Mouse (Mus musculus) heart, postnatal 36 days (tissue): ENCODE results near the gene Rgs3. TPM values are rescaled to one million over a fixed set of nuclear protein-coding genes. Genes with fewer than 3 reads are reported as not detected.
A peak's percentile ranks its signal among the peaks of the same experiment; 100 is the strongest.

Experiments used
- DNase-seq, 2 experiments: peaks; one replicate each; pipeline ENCODE4 v3.0.0; 2021 to 2022
- intact Hi-C: fragments of 180-260 bp; cut with DNase I; formaldehyde crosslinking; loops from one replicate; pipeline ENCODE4 v1.15.1; 2025
- total RNA-seq, 2 experiments: library from RNA; stranded (reverse); gene quantifications; 2 replicates each; pipeline ENCODE4 v1.2.3; 2021

The Rgs3 gene
- total RNA-seq, 2 experiments from 2014 or later, result 26.8 to 37.1 TPM

DNA sequence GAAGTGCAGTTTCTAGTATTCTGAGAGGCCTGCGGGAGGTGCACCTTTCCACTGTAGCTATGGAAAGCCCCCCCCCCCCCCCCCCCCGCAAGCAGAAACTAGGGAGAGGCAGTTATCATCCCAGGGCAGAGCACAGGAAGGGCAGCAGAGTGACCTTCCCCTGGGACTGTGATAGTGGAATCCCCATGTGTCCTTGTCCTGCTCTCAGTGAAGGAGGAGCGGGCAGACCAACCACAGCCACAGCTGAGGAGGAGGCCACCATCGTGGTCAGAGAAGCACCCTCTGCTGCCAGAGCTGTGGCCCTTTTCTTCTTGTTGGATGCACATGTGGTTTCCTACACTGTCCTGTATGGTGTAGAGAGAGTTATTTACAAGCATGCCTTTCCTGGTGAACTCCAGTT lies 174.3 kb downstream of the Rgs3 start:
- intact Hi-C loops, result loop anchor here (2.0 kb wide), 2 partner anchors 21 to 35 kb away; no protein-coding TSS in a partner anchor
- no peak for DNase-seq

DNA sequence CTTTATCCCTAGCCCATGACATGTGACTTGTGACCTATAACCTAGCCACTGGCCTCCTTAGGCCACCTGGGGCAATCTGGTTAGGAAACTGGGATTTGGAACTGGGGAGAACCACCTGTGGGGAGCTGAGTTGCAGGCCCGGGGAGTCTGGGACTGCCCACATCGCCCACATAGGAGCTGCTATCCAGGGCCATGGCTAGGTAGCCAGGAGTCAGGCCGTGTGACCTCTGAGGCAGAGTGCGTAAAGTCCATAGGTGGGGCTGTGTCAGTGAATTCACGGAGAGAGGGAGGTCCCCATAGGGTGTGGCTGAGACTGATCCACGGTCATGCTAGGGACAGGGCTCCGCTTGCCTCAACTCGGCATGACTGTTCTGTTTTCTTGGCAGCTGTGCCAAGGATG lies 175.6 kb downstream of the Rgs3 start:
- intact Hi-C loops, result no loop called here
- DNase-seq, result no peak

DNA sequence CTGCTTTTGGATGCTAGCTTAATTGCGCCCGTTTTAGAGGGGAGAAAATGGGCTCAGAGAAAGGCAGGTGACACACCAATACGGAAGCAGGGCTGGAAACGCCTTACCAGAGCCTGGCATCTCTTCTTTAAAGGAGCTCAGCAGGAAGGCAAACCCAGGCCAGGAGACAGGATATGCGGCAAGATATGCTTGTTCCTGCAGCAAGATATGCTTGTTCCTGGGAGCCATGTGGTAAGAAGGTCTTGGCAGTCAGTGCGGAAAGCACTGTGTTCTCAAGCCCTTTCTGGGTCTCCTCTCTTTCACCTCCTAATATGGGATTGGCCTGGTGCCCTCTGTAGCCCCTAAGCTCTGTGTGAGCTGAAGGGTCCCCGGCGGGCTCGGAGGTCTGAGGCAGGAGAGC lies 176.2 kb downstream of the Rgs3 start:
- intact Hi-C loops, result no loop called here
- DNase-seq, result no peak

DNA sequence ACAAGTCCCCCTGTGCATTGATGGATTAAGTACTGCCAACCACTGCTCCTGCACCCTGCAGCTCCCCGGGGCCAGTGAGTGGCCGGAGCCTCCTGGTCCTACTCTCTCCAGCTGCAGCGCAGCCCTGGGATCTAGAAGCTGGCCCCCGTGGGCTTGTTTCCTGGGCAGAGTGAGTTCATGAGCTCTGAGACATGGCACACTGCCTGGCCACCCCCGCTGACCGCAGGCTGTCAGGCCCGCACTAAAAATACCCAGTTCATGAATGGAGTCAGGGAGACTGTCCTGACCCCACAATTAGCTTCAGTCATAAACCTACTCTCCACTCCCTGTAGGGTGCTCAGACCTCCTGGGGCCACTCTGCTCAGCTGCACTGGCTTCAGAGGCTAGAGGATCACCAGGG lies 176.8 kb downstream of the Rgs3 start:
- DNase-seq, result peak; percentile 55 to 57
- intact Hi-C loops, result no loop called here

DNA sequence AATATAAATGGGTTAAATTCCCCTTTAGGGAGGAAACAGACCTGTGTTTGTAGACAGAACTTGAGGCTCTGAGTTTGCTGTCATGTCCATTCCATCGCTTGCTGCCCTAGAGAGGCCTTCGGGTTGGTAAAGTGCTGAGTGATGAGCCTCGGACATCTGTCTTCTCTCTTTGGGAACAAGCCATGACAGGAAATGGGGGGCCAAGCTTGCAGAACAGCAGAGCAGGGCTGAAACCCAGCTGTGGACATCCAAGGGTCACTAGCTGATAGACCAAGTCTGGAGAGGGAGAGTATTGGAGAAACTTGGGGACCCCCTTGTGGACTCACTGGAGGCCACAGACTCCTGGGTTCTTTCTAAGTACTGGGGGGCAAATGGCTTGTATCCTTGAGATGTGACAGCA lies 177.3 kb downstream of the Rgs3 start:
- intact Hi-C loops, result no loop called here

DNA sequence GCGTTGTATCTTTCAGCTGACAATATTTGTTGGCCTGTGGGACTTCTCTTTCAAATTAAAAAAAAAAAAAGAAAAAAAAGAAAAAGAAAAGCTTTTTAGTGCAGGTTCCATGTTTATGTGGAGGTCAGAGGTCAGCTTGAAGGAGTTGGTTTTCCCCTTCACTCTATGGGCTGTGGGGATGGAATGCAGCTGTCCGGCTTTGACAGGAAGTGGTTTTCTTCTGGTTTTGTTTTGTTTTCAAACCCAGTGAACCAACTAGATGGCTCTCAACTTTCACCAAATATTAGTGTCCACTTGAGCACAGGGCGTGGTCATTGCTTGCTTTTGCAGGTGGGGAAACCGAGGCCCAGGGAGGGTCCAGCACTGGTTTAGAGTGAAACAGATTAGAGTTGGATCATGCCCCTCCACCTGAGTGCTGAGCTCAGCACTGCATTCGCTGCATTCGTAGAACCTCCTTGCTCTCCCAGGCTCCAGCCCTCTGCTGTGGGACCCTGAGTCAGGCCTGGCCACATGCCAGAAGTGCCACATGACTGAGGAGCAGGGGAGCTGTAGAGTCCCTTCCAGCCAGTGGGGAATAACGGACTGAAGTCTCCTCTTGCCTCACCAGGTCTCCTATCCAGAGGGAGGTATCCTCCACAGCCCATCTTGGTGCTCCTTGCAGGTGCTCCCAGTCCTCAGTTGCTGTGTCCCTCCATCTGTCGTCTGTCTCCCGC lies 178.5 kb downstream of the Rgs3 start:
- DNase-seq, result peak; percentile 66 to 67
- intact Hi-C loops, result no loop called here

More for the DNA sequence above, 177.3 kb downstream of the Rgs3 start:
- no peak for DNase-seq

DNA sequence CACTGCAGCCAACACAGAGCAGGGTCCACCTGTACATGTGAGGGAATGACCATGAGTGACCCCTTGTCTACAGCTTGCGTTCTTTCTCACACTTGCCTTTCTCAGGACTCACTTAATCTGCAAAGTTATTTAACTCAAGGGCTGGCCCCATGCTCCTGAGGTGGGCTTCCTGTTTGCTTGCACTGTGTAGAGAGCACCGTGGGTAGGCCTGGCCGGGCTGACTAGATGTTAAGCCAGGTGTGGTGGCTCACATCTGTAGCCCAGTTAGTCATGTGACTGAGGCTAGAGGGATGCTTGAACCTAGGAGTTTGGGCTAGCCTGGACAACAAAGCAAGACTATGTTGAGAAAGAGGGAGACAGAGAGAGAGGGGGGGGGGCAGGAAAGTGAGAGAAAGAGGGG lies 179.3 kb downstream of the Rgs3 start:
- intact Hi-C loops, result no loop called here
- no peak for DNase-seq

DNA sequence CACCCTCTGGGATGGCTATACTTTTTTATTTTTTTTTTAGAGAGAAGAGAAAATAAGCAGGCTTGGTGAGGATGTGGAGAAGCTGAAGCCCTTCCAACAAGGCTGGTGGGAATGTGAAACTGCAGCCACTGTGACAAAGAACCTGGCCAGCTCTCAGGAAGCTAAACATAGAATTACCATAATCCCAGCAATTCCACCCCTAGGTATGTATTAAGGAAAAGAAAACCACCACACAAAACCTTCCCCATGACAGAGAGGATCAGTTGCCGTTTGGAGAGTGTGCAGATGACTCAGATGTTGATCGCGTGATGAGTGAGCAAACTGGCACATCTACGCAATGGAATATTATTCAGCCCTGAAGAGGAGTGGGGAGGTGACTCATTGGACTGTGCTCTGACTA lies 179.9 kb downstream of the Rgs3 start:
- intact Hi-C loops, result no loop called here
- DNase-seq, result no peak

DNA sequence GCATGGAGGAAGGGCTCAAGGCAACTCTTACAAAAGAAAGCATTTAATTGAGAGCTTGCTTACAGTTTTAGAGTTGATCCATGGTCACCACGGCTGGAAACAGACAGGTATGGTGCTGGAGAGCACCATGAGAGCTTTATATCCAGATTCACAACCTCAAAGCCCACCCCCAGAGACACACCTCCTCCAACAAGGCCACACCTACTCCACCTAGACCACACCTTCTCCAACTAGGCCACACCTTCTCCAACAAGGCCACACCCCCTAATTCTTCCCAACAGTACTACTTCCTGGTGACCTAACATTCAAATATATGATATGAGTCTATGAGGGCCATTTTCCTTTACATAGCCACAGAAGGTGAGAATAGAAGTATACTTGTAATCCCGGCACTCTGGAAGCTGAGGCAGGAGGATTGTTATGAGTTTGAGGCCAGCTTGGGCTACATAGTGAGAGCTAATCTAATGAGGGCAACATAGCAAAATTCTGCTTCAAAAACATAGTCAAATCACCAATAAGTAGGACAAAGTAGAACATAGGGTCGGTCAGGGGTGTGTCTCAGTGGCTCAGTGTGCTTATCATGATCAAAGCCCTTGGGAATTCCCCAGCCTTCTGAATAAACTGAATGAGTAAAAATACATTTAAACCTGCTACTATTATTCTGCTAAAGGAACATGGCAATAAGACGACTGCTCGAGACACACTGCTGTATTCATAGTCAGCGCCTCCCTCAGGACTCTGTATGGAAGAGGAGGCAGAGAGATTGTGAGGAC lies 180.8 kb downstream of the Rgs3 start:
- no peak for DNase-seq
- intact Hi-C loops, result no loop called here

DNA sequence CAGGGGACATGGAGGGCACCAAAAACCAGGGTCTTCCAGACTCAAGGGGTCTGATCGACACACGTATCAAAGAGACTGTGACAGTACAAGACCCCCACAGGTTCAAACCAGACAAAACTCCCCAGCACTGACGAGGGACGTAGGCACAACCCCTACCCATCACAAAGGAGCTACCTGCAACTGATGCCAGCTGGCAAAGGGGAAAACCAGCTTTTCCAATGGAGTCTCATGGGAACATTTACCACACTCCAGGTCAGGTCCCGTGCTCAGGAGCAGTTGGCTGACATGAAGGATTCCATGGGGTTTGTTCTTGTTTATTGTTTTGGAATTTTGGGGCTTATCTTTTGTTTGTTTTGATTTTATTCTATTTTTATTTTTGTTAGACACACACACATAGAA lies 181.4 kb downstream of the Rgs3 start:
- intact Hi-C loops, result no loop called here
- DNase-seq, result no peak

DNA sequence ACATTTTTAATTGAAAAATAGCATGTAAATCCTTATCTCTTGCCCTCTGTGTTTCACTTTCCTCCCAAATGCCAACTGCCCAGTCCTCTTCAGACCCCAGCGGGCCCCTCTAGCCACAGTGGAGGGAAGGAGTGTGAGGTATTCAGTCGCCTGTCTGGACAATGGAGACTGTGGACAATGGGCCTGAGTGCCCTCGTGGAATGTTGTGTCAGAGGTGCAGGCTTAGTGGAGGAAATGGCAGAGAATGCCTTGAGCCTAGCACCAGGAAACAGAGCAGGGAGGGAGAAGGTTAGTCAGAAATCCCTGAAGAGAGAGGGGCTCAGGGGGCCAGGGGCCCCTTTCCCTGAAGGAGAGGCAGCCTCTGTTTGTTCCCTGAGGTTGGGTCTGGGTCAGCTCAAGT lies 182.0 kb downstream of the Rgs3 start:
- no peak for DNase-seq

DNA sequence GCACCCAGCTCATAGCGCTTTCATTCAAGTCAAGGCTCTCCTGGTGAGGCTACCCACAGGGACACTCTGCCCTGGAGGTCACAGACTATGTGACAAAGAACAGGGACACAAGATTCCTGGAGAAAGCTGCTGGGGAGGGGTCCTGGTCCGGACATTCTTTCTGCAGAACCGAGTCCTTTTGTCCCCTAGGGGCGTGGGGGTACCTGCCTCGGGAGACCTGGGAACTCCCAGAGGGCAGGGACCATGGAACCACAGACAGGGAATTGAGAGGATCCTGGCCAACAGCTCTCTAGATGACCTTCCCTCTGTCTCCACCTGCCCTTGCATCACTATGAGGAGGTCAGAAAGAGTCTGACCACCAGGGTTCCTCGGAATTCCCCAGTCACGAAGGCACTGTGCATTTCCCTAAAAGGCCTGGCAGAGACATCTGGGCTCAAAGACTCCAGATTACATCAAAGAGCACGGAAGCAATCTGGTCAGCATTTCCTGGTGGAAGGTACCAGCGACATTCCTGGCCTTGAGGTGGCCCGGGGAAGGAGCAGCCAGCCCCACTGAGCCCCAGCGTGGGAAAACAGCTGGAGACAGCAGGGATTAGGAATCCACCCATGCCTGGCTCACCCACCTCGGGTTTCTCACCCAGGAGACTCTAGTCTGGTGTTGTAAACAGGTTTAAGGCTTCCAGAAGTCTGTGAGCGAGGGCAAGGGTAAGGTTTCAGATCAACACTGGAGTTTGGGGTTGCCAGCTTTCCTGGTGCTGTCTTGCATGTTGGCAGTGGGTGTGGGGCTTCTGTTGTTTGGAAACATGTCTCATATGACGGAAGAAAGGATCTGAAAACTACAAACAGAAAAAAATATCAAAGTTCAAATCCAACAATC lies 183.5 kb downstream of the Rgs3 start:
- intact Hi-C loops, result no loop called here
- no peak for DNase-seq

More for the DNA sequence above, 182.0 kb downstream of the Rgs3 start:
- intact Hi-C loops, result no loop called here

DNA sequence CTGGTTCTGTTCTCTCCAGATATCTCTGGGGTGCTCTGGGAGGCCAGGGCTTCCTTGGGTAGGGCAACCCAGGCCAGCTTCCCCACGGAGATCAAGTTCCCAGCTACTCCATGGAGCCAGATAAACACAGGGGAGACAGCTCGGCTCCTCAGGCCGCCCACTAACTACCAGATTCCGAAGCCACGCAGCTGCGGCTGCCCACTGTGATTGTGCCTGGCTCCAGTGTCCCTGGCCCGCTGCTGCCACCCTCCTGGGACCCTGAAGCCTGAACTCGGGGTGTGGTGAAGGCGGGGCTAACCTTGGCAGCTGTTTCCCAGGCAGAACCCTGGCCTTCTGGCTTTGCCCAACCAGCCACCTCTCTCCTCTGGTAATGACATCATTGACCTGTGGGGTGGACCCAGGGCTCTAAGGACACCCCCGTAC lies 184.9 kb downstream of the Rgs3 start:
- DNase-seq, result no peak
- intact Hi-C loops, result no loop called here

DNA sequence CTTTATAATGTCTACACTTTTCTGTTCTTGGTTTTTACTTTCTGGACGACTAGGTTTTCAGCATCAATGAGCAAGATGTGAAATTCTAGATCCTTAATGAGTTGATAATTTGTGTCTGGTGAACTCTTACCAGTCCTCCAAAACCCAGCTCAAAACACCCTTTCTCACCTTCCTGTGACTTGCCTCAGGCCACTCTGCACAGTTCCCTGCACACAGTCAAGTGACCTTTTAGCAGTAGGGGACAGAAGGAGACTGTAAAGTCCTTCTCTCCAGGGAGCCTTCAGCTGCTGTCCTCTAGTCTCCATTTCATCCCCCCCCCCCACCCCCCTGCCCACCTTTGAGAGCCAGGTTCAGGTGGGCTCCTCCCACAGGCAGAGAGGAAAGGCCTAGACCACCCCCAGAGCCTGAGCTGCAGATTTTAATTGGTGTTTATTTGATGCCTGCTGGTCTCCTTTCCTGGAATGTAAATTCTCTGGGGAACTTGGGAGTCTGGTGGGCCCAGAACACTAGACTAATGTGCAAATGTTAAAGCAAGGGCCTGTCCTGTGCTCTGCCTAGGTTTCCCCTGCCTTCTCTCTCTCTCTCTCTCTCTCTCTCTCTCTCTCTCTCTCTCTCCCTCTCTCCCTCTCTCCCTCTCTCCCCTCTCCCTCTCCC lies 185.5 kb downstream of the Rgs3 start:
- intact Hi-C loops, result no loop called here
- DNase-seq, result no peak

Other genes with a start within 250 kb of the Rgs3 start
- 10 to 100 TPM; 19.3 to 23.2 TPM for gene Fkbp15, start 199.3 kb upstream of the Rgs3 start, total RNA-seq
- gene Slc31a1, start 199.1 kb upstream of the Rgs3 start, total RNA-seq, result 10 to 100 TPM; 18.8 to 20.3 TPM
- gene Cdc26, start 151.2 kb upstream of the Rgs3 start, total RNA-seq, result 10 to 100 TPM; 42.7 to 43.6 TPM
- gene Prpf4, start 151.1 kb upstream of the Rgs3 start, total RNA-seq, result 10 to 100 TPM in 1 of 2 experiments, 1 to 10 TPM in 1; 10.0 to 10.6 TPM
- not detected for gene Rnf183, start 124.6 kb upstream of the Rgs3 start, total RNA-seq
- gene Wdr31, start 89.0 kb upstream of the Rgs3 start, total RNA-seq, result under 1 TPM; 0.24 to 0.53 TPM
- not detected for gene Bspry, start 79.8 kb upstream of the Rgs3 start, total RNA-seq
- 1 to 10 TPM; 3.2 to 3.8 TPM for gene Hdhd3, start 56.4 kb upstream of the Rgs3 start, total RNA-seq
- 10 to 100 TPM; 68.1 to 68.2 TPM for gene Alad, start 39.9 kb upstream of the Rgs3 start, total RNA-seq
- 10 to 100 TPM; 17.1 to 20.2 TPM for gene Pole3, start 34.8 kb upstream of the Rgs3 start, total RNA-seq
- gene 4933430I17Rik, start 34.5 kb upstream of the Rgs3 start, total RNA-seq, result under 1 TPM in 1 of 2 experiments, not detected in 1; 0.22 TPM